9 mouse cellular contexts compared by ENCODE assay signal in genomic region chr2:109578870-109579310, GRCm38 (mm10).
DNase-seq lines count a peak whose midpoint lies in the region; ATAC-seq lines count a peak whose summit lies in the region.
"Had no signal": no experiment of that assay in that cellular context is flagged by ENCODE, and none has a peak within 500 bp of the region (broad histone marks: within the 10 kb centered on the region; RNA-seq: fewer than 3 reads in every experiment).

No protein-coding gene starts in this region.

- H3K9me3 ChIP-seq in embryonic facial prominence, embryonic 15.5 days (replicated peaks): no peaks in the 10 kb centered on the region
- H3K9me3 ChIP-seq in intestine, embryonic 14.5 days (ENCODE audit: control insufficient read depth, low read length): no peaks in the 10 kb centered on the region

- no peak overlapping the region for H3K27ac ChIP-seq in embryonic facial prominence, embryonic 15.5 days (replicated peaks)
- H3K27ac ChIP-seq in intestine, embryonic 14.5 days (ENCODE audit: low read depth): no peak overlapping the region

- no peak overlapping the region for H3K9ac ChIP-seq in embryonic facial prominence, embryonic 15.5 days
- H3K9ac ChIP-seq in intestine, embryonic 14.5 days (ENCODE audit: low read length): no peak overlapping the region

- H3K27me3 ChIP-seq in embryonic facial prominence, embryonic 15.5 days: no peaks in the 10 kb centered on the region
- no peaks in the 10 kb centered on the region for H3K27me3 ChIP-seq in intestine, embryonic 14.5 days (replicated peaks; ENCODE audit: control insufficient read depth, insufficient read depth, low read length)

- no peak overlapping the region for H3K4me3 ChIP-seq in embryonic facial prominence, embryonic 15.5 days (replicated peaks)
- H3K4me3 ChIP-seq in intestine, embryonic 14.5 days (ENCODE audit: low read depth, low read length): no peak overlapping the region

- 0 out of 2 replicates have a peak overlapping the region, but pooled peaks have one; percentile 1 for H3K4me2 ChIP-seq in embryonic facial prominence, embryonic 15.5 days (replicated peaks)
- H3K4me2 ChIP-seq in intestine, embryonic 14.5 days (ENCODE audit: low read length): peak overlapping the region; percentile 4; the same call in 1 of the 2 replicates

- peak; percentile 3 to 6 for DNase-seq in lung, adult 18-20 months
- no peak for DNase-seq in lung, postnatal 25 days (ENCODE audit: low spot score)
- no peak for DNase-seq in intestine, embryonic 14.5 days (ENCODE audit: low spot score)
- peak; percentile 17 for DNase-seq in retina, embryonic 14.5 days (ENCODE audit: low spot score)
- no peak for DNase-seq in MN1 (ENCODE audit: low spot score)
- DNase-seq in spleen, postnatal 14 days (ENCODE audit: low spot score in 2 of 2): no peak
- no peak for DNase-seq in left cerebral cortex, postnatal 10 days (ENCODE audit: extremely low spot score in 1 of 2, low spot score in 2 of 2)
- DNase-seq: cerebellum, postnatal 10 days had no signal

- H3K4me1 ChIP-seq in embryonic facial prominence, embryonic 15.5 days: 0 out of 2 replicates have a peak, but pooled peaks cover 6% of the 10 kb centered on the region
- no peaks in the 10 kb centered on the region for H3K4me1 ChIP-seq in intestine, embryonic 14.5 days (replicated peaks; ENCODE audit: control insufficient read depth, insufficient read depth, low read length)

- intact Hi-C loops in left cerebral cortex, postnatal 10 days (cut with DNase I): no loop called here

- no peaks in the 10 kb centered on the region for H3K36me3 ChIP-seq in embryonic facial prominence, embryonic 15.5 days
- H3K36me3 ChIP-seq in intestine, embryonic 14.5 days (ENCODE audit: control insufficient read depth, insufficient read depth, low read length): no peaks in the 10 kb centered on the region

- ATAC-seq in embryonic facial prominence, embryonic 15.5 days (ENCODE audit: insufficient number of reproducible peaks, low FRiP score, low TSS enrichment, low read depth): peak; percentile 82
- ATAC-seq in intestine, embryonic 14.5 days (replicated peaks; ENCODE audit: low FRiP score, low TSS enrichment, low read depth): peak; percentile 86

- WGBS in embryonic facial prominence, embryonic 15.5 days: 5% methylated on average over 6 of the region's 6 CpGs
- 5% methylated on average over 6 of the region's 6 CpGs for WGBS in intestine, embryonic 14.5 days

Comparison
In these comparisons a context has a peak if more than half of its experiments do, and no peak if none do; other contexts are left out.
1. DNase-seq: peak in lung, adult 18-20 months (2 of 2) and retina, embryonic 14.5 days (single experiment); none in lung, postnatal 25 days (single experiment), intestine, embryonic 14.5 days (single experiment), MN1 (single experiment), spleen, postnatal 14 days (0 of 2) and left cerebral cortex, postnatal 10 days (0 of 2).